Comparison of ENCODE assay signal across 9 mouse cellular contexts in genomic region chr10:90733632-90734031, GRCm38 (mm10).
DNase-seq lines count a peak whose midpoint lies in the region; ATAC-seq lines count a peak whose summit lies in the region.
"Had no signal": no experiment of that assay in that cellular context is flagged by ENCODE, and none has a peak within 500 bp of the region (broad histone marks: within the 10 kb centered on the region; RNA-seq: fewer than 3 reads in every experiment).

No protein-coding gene starts in this region.

- no peaks in the 10 kb centered on the region for H3K36me3 ChIP-seq in embryonic facial prominence, embryonic 11.5 days (replicated peaks; ENCODE audit: control insufficient read depth, insufficient read depth, low read depth, low read length)

- no peaks in the 10 kb centered on the region for H3K9me3 ChIP-seq in embryonic facial prominence, embryonic 11.5 days (replicated peaks; ENCODE audit: control insufficient read depth, low read length)

- DNase-seq in adrenal gland, adult (ENCODE audit: inconsistent age in 2 of 2, low spot score in 1 of 2) = peak; percentile 7 to 72
- DNase-seq in adrenal gland, adult 8-10 months = no peak
- DNase-seq in left cerebral cortex, postnatal 4 days = peak; percentile 47
- DNase-seq in left cerebral cortex, postnatal 14 days (ENCODE audit: low spot score in 2 of 2) = no peak
- DNase-seq in adipocyte (ENCODE audit: low spot score) = peak; percentile 70
- DNase-seq in embryonic facial prominence, embryonic 11.5 days (ENCODE audit: low spot score) = peak; percentile 62

- H3K27me3 ChIP-seq in embryonic facial prominence, embryonic 11.5 days (ENCODE audit: control insufficient read depth, insufficient read depth, low read length) = no peaks in the 10 kb centered on the region

- no peak overlapping the region for H3K4me2 ChIP-seq in embryonic facial prominence, embryonic 11.5 days (ENCODE audit: low read depth, low read length)

- no peaks in the 10 kb centered on the region for H3K4me1 ChIP-seq in embryonic facial prominence, embryonic 11.5 days (ENCODE audit: control insufficient read depth, insufficient read depth, low read length)

- WGBS in embryonic facial prominence, embryonic 11.5 days = 23% methylated on average over 5 of the region's 5 CpGs

- intact Hi-C loops in left cerebral cortex, postnatal 4 days (cut with DNase I) = no loop called here
- intact Hi-C loops in left cerebral cortex, postnatal 14 days (cut with DNase I) = no loop called here

- H3K4me3 ChIP-seq in embryonic facial prominence, embryonic 11.5 days (ENCODE audit: low read depth, low read length) = no peak overlapping the region

- ATAC-seq in embryonic facial prominence, embryonic 11.5 days (replicated peaks; ENCODE audit: insufficient number of reproducible peaks, low FRiP score, low TSS enrichment, low read depth) = no peak
- ATAC-seq in megakaryocyte progenitor cell, adult 5-6 weeks (replicated peaks; ENCODE audit: poor library complexity) = peak; percentile 69
- ATAC-seq in activated CD4-positive, CD25-positive, alpha-beta regulatory T cell, adult 4 months = no peak

- H3K27ac ChIP-seq in embryonic facial prominence, embryonic 11.5 days (replicated peaks; ENCODE audit: low read depth, low read length) = no peak overlapping the region
- H3K27ac ChIP-seq: macrophage had no signal

- no peak overlapping the region for H3K9ac ChIP-seq in embryonic facial prominence, embryonic 11.5 days (replicated peaks; ENCODE audit: low read length)

Comparison
In these comparisons a context has a peak if more than half of its experiments do, and no peak if none do; other contexts are left out.
1. DNase-seq: peak in adrenal gland, adult (2 of 2), left cerebral cortex, postnatal 4 days (single experiment), adipocyte (single experiment) and embryonic facial prominence, embryonic 11.5 days (single experiment); none in adrenal gland, adult 8-10 months (single experiment) and left cerebral cortex, postnatal 14 days (0 of 2).